Mouse (Mus musculus) induced T-regulatory cell, adult 2 months (primary cell): ENCODE results near the gene Tph1.
A peak's percentile ranks its signal among the peaks of the same experiment; 100 is the strongest.
"Not testable (repeated sequence)": the region's sequence is repeated elsewhere in the genome, so short reads cannot be mapped to it uniquely, and the experiment has no call there.

ENCODE experiments used
- DNase-seq: peaks from one replicate; pipeline ENCODE4 v3.0.0-alpha.2; 2012; ENCODE audit warnings: low read depth

Tph1 gene

DNA sequence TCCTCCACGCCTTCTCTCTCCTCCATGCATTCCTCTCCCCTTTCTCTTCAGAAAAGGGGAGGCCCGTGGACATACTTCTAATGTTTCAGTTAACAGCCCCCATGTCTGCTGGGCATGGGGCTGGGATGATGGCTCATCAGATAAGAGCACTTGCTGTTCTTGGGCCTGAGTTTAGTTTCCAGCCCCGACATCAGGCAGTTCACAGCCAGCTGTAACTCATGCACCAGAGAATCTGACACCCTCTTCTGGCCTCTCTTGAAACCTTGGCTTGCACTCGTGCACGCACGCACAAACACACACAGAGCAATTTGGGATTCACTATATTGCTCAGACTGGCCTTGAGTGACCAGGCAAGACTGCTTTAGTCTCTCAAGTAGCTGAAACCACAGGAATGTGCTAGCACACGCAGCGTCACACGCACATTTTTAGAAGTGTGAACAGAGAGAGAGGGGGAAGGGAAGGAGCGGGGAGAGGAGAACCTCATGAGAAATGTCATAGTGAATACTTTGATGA, at the start of gene Tph1:
Gene Tph1, minus strand, starts transcription at position 378 of the 513 bp plus-strand sequence.
- DNase-seq = no peak

DNA sequence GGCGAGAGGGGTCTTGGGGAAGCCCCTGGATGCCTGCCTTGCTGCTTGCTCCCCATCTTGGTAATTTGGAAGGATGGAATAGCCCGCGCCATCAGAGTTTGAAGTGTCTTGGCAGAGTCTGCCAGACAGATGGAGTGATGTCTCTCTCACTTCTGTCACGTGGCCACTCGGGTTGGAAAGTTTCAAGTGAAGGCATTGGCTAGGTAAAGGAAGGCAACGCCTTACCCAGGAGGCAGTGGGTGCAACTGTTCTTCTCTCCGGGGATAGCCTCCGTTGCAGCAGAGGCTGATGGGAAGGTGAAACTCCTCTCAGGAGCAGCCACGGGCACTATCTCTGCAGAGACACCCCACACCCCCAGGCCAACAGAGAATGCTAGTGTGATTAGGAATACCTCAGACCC, 48.1 kb upstream of the Tph1 start:
- no peak for DNase-seq

DNA sequence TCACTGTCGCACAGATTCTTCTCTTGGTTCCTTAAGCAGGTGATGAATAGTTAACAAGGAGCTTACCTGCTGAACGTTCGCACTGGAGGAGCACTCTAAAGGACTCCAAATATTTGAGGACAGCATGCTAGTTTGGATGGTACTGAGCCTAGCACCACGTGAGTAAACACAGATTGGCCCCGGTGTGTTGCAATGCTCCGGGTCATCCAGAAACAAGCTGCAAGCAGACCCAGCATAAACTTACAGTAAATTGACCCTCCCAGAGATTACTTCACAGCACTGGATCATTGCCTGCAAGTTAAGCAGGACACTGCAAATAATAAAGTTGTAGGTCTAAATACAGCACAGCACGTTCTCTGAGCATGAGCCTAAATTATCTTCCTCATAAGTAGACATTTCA, 47.2 kb upstream of the Tph1 start:
- DNase-seq = no peak

DNA sequence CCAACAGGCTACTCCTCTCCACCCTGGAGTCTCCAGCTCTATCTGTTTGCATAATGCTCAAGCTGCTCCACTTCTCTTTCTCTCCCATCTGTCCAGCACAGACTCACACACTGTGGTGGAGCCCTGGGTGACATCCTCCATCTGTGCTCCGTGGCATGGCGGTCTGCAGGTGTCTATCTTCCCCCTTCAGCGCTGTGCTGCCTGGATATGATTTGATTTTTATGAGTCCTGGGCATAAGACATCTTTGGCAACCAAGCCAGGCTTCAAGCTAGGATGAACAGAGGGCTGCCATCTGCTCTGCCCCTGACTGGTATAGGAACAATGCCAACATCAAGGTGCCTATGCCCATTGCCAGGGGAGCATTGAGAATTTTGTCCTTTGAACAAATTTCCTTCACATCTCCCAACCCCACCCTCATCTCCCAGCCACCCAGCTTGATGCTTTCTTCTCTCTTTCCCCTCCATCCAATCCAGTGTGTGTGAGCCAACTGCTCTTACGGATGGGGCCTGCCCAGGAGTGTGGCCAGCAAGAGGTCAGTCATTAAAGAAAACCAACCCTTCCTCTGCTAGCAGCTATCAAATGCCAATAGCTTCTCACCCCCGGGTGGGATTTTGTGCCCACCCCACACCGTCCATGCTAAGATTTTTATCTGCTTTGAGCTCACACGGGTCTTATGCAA, 46.4 kb upstream of the Tph1 start:
- DNase-seq = no peak

DNA sequence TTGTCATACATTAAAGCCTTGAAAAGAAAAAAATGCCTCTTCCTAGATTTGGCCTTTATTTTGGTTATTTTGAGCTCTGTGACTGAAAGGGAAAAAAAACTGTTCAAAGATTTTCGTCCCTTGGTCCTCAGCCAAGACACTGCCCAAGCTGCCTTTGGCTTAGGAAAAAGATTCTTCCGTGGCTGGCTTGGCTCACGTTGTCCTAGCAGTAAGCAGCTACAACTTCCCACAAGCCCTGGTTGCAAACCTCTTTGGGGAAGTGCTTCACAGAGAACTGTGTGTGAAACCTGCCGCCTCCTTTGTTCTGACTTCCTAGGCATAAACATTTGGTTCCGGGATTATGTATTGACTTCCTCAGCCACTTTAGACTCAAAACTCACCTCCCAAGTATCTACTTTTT, 44.6 kb upstream of the Tph1 start:
- DNase-seq = no peak

DNA sequence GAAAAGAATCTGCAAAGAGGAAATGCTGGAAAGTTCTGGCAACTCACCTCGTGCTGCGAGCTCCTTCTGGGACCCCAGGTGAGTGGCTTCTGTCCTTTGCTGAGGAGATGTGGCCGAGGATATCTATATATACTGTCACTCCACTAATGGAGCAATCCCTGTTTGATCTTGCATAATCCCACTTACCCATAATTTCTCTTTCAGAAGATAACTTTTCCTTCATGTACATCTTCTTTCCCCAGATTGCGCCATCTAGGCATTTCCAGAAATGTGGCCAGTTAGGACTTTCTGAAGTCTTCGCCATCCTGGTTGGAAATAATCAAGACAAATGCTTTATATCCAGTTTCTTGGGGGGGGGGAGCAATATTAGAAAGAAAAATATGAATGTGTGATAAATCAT, 43.3 kb upstream of the Tph1 start, which contains the start of gene Saa3:
Gene Saa3, minus strand, starts transcription at position 101 of the 400 bp plus-strand sequence.
- no peak for DNase-seq

DNA sequence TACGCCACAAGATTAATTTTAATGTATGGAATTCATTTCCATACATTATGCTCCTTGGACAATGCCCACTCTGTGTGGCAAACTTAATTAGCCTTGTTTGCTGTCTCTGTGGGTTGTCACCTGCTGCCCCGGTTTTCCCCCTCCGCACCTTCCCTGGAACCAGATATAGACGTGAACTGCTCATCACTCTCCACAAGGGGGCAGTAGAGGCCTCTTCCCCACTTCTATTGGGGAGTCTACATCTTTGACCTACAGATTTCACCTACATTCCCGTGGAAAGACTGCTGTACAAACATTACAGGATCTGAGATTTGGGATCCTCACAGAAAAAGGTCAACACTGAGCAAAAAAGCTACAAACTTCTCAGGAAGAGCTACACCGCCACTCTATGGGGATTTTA, 42.2 kb upstream of the Tph1 start:
- DNase-seq = peak; percentile 88

DNA sequence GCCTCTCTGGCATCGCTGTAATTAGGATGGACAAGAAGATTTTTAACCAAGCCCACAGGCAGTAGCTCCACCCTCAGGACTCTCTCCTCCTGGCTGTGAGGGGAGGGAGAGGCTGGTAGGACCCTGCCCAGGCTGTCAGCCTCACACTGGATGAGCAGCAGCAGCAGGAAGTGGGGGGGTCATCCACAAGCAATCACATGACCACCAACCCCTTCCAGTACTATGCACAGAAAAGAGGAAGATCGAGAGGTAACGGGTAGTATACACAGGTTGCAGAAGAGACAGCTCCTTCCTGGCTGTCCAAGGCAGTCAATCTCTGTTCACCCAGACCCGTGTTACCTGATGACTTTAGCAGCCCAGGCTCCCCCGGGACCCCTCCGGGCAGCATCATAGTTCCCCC, 39.9 kb upstream of the Tph1 start:
- DNase-seq = peak; percentile 5

DNA sequence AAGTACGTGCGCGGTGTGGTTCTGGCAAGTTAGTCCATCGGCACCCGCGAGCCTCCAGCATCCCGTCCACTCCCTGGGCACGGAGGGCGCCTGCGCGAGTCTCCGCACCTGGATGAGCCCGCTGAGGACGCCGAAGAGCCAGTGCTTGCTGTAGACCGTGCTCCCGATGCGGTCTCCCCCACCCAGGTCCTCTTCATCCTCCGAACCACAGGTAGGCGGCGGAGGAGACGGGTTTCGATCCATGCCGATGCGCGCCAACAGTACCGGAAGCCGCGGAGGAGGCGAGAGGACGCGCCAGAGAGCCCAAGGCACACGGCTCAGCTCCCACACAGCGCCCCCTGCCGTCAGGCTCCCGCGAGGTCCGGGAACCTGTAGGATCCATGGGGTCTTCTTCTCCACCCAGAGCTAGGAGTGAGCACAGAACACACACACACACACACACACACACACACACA, 38.1 kb upstream of the Tph1 start, which contains the start of gene Saal1:
Gene Saal1, minus strand, starts transcription at position 291 of the 455 bp plus-strand sequence.
- DNase-seq = peak; percentile 95

DNA sequence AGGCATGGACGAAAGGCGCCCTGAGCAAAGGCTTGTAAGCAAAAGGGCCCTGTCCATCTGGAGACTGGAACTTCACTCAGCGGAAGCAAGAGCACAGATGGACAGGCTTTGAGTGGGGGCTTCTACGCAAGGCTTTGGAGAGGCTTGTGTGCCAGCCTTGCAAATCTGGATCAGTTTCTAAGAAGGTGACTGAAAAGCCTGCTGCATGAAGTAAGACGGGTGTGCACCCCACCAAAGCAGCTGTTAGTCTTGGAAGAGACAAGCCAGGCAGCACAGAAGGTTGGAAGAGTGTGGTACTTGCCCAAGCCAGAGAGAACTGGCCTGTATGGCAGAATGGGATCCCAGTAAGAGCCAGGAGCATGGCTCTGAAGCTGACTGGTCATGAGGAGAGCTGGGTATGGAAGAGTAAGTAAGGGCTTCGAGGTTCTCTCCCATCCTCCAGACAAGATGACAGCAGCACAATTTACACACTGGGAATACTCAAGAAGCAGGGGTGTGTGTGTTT, 28.2 kb upstream of the Tph1 start:
- DNase-seq = no peak

DNA sequence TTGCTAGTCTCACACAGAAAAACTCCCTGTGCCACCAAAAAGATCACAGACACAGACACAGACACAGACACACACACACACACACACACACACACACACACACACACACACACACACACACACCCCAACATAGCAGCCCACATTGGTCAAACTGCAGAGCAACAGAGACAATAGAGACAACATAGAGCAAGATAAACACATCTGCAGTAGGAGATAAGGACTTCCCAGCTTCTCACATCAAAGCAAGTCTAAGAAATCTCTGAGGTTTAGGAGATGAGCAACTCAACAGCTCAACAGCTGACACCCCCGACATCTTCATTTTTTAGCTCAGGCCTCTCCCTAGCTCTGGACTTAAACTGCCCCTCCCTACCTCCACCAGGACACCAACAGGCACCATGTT, 24.4 kb upstream of the Tph1 start:
- no peak for DNase-seq

DNA sequence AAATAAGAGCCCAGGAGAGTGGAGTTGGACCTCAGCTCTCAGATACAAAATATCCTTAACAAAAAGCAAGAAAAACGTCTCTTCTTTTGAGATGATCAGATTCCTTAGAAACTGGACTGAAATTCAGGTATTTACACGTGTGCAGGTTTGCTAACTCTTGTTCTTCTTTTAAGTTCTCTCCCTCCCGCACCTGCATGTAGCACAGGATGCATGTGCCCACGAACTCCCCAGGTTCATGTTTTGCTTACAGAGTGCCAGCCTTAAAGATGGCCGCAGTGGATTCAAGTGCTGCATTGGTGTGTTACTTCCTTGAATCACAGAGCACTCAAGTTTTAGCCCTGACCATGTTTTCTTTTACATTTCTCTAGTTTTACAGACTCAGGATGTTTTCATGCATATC, 14.5 kb upstream of the Tph1 start:
- peak; percentile 26 for DNase-seq

DNA sequence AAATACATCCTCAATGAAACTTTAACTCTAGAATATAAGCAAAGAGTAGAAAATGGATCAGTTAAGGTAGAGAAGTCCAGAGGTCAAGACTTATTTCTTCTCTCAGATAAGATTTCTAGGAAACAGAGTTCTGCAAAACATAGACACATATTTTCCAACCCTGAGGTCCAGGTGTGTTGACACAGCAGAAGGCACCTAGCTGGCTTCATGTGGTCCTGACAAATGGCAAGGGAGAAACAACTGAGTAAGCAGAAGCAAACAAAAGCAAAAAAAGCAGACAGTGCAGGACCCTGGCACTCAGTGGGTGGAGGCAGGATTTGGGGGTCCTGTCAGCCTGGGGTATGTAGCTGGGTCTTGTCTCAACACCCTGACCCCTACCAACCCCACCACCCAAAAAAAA, 8.4 kb upstream of the Tph1 start:
- DNase-seq = no peak

DNA sequence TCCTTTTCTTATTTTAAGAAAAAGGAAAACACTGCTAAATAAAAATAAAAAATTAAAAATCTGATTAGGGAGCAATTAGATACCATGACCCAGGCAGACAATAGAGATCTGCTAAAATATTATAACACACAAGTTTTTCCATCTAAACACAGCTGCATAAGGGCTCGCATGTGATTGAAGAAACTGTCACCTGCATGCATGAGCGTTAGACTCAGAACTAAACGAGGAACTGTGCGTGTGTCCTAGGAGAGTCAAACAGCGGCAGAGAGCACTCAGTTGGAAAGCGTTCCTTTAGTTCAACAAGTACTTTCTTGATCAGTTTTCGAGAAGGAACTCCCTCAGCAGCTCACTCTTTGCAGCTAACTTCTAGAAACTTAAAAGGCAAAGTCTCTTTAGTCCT, 6.7 kb upstream of the Tph1 start:
- not testable (repeated sequence) for DNase-seq

DNA sequence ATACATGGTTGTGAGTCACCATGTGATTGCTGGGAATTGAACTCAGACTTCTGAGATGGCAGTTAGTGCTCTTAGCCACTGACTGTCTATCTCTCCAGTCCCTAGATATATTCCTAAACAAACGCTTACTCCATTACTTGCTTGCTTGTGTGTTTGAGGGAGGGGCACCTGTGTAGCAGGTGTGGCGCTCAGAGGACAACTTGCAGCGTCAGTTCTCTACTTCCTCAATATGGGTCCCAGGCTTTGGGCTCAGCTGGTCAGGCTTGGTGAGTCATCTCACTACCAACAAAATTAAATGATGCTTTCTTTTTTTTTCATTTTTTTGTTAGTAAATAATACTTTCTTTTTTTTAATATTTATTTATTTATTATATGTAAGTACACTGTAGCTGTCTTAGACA, 6.1 kb upstream of the Tph1 start:
- DNase-seq = no peak

DNA sequence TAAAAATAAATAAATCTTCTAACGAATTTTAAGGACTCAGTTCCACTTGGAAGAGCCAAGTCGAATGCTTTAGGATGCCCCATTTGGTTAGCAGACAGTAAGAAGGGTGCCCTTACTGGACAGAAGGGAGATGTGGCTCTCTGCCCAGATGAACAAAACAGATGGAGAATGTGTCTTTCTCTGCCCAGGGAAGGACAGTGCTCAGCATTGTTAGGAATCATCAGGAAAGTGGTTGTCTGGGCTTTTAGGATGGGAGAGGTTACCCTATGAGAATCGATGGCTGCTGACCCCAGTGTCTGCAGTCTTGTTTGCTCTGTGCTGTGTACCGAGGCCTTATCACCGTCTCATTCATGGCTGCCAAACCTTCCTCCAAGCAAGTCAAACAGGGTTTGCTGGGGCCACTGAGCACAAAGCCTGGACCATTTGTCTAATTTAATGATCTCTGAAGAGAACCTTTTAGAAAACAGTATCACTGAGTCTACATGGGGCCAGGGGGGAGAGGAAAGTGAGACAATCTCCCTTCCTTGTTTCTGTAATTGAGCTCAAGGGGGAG, 4.5 kb upstream of the Tph1 start:
- no peak for DNase-seq

DNA sequence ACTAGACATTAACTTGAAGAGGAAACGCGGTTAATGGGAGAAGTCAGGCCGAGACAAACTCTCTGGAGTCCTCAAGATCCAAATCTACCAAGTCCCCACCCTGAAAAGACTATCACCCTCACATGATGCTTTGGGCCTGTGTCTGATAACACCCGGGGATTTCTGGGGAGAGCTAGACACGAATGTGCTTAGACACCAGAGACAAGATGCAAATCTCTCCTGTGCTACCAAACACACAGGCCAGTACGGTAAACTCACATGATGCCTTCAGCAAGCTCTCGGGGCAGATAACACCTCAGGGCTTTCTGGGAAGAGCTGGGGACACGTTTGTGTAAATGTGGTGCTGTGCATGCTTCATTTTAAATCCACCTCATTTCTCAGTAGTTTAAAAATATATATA, 3.5 kb upstream of the Tph1 start:
- no peak for DNase-seq

DNA sequence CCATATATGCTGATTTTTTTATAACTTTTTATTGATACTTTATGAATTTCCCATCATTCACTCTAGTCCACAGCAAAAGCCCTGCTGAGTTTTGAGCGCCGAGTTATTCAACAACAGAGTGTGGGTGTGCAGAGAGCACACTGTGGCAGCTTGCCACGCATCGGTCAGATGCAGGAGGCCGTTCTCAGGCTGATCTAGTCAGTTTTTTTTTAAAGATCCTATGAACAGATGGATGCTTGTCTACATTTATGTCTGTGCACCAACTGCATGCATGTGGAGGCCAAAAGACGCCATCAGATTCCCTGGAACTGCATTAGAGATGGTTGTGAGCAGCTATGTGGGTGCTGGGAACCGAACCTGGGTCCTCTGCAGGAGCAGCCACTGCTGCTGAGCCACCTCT, 2.7 kb upstream of the Tph1 start:
- DNase-seq = no peak

DNA sequence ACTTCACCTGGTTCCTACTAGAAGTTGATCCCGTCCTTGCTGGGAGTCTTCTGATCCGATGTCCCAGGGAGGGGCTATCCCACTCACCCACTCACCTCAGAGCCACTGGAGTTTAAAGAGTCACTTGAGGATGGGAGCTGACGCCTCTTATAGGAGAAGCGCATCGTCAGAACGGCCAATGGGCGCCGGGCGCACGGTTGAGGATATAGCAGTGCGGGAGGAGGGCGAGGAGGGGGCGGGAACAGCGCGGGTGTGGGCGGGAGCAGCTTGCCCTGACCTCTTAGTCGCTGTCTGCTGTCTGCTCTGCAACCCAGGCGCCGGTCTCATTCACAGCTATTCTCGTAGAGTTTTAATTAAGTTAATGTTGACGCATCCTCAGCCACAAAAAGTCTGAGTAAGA, 5.1 kb downstream of the Tph1 start:
- DNase-seq = peak; percentile 24

DNA sequence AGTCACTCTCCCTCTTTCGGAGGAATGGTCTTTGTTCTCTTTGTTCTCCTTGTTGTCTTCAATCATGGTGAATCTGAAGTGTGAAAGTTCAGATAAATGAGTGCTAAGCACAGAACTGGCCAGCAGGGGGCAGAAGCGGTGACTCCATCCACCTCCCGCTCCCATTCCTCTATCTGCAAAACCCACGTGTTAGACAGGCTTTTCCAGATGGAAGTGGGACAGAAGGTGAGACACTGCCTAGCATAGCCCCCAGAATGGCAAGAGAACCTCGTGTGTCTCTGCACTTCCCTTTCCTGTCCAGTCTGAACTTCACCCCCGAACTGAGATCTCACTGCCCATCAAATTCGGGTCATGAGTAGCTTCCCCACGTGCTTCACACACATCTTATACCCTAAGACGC, 7.1 kb downstream of the Tph1 start:
- DNase-seq = peak; percentile 41

DNA sequence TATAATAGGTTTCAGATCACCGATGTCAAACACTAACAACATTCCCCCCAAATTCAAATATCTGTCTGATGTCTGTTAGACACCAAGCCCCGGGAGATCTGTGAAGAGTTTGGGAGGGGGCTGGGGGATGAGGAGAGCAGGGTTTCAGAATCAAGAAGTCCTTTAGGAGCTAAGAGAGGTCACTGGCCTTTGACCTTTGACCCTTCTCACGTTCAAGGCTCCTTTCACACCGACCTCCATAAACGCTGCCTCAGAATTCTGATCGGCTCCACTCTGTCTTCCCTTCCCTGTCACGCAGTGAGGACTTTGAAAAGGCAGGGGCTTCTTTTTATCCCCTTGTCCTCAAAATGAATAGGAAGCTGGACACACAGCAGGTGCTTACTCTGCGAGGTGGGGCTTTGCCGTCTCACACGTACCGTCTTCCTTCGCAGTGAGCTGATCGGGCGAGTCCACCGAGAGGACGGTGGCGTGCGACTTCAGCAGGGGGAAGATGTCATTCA, 10.7 kb downstream of the Tph1 start:
- DNase-seq = no peak

DNA sequence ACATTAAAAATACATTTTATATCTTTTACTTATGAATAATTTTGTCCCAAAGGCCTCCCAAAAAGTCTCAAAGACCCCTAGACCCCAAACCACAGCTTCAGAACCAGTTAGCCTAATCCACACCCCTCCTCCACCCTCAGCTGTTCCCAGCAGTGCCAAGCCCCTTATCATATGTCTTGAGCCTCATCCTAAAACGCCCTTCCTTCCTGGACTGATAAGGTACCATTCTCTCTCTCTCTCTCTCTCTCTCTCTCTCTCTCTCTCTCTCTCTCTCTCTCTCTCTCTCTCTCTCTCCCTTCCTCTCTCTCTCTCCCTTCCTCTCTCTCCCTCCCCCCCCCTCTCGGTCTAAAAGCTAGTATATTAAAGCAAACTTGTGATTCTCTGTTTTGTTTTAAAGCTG, 20.1 kb downstream of the Tph1 start:
- no peak for DNase-seq

DNA sequence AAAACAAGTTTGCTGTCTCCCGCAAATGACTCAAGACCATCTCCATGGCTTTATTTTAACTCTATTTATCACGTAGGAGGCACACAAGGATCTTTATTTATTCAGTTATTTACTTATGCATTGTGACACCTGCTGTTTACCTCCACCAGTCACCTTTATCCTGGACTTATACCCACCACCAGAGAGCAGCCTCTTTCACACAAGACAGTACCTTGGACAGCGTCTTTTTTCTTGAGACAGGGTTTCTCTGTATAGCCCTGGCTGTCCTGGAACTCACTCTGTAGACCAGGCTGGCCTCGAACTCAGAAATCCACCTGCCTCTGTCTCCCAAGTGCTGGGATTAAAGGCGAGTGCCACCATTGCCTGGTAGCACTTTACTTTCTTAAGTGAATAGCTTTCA, 22.1 kb downstream of the Tph1 start:
- not testable (repeated sequence) for DNase-seq
